Mouse (Mus musculus): ENCODE measurements around the gene Iqcn. TPM values are rescaled to one million over a fixed set of nuclear protein-coding genes. Genes with fewer than 3 reads are reported as not detected.

Iqcn gene
- polyA plus RNA-seq, 1 experiment from 2014 or later = 0.04 TPM

- Histone ChIP-seq H3K27ac (replicated peaks) (no peak overlapping the region), H3K9ac (replicated peaks) (peak overlapping the region; percentile 41; the same call in 1 of the 2 replicates), H3K36me3 (no peaks in the 10 kb centered on the region), H3K4me2 (replicated peaks) (peak overlapping the region; percentile 51), H3K27me3 (peaks cover 80% of the 10 kb centered on the region), H3K4me1 (peaks cover 21% of the 10 kb centered on the region), H3K4me3 (peak overlapping the region; percentile 27), H3K9me3 (no peaks in the 10 kb centered on the region)
- peak; percentile 25; the same call in 1 of the 2 replicates for ATAC-seq (ENCODE audit: low FRiP score, low read depth)
- 2% methylated on average over 38 of the region's 38 CpGs for WGBS
Observed at GRCm38 (mm10) chr8:70742981-70743655, 39.9 kb downstream of the Iqcn start.

GRCm38 (mm10) chr8:70743656-70744590 lies 40.7 kb downstream of the Iqcn start:
- Histone ChIP-seq H3K9ac (replicated peaks) (peak overlapping the region; percentile 41; the same call in 1 of the 2 replicates), H3K4me1 (peaks cover 21% of the 10 kb centered on the region), H3K9me3 (no peaks in the 10 kb centered on the region), H3K36me3 (no peaks in the 10 kb centered on the region), H3K4me2 (replicated peaks) (peak overlapping the region; percentile 51), H3K27ac (replicated peaks) (no peak overlapping the region), H3K27me3 (peaks cover 84% of the 10 kb centered on the region), H3K4me3 (peak overlapping the region; percentile 27)
- WGBS = 3% methylated on average over 48 of the region's 48 CpGs
- peak; percentile 27; the same call in 1 of the 2 replicates for ATAC-seq (ENCODE audit: low FRiP score, low read depth)

GRCm38 (mm10) chr8:70744806-70745205 lies 41.5 kb downstream of the Iqcn start:
- Histone ChIP-seq H3K27ac (replicated peaks) (no peak overlapping the region), H3K27me3 (peaks cover 92% of the 10 kb centered on the region), H3K4me3 (no peak overlapping the region), H3K9me3 (no peaks in the 10 kb centered on the region), H3K9ac (replicated peaks) (no peak overlapping the region), H3K4me2 (replicated peaks) (no peak overlapping the region), H3K36me3 (no peaks in the 10 kb centered on the region), H3K4me1 (peaks cover 21% of the 10 kb centered on the region)
- WGBS = 59% methylated on average over 11 of the region's 11 CpGs
- ATAC-seq (ENCODE audit: low FRiP score, low read depth) = no peak

- Histone ChIP-seq H3K27me3 (peaks cover 96% of the 10 kb centered on the region), H3K27ac (replicated peaks) (no peak overlapping the region)
Observed at GRCm38 (mm10) chr8:70745691-70746220, 42.5 kb downstream of the Iqcn start.

GRCm38 (mm10) chr8:70746676-70747075 lies 43.4 kb downstream of the Iqcn start:
- ATAC-seq (ENCODE audit: low FRiP score, low read depth) = no peak
- Histone ChIP-seq H3K27ac (replicated peaks) (no peak overlapping the region), H3K27me3 (peaks cover 87% of the 10 kb centered on the region), H3K4me2 (replicated peaks) (no peak overlapping the region), H3K9ac (replicated peaks) (no peak overlapping the region), H3K4me1 (peaks cover 21% of the 10 kb centered on the region), H3K36me3 (no peaks in the 10 kb centered on the region), H3K4me3 (no peak overlapping the region), H3K9me3 (no peaks in the 10 kb centered on the region)
- 77% methylated on average over 9 of the region's 9 CpGs for WGBS

More at GRCm38 (mm10) chr8:70745691-70746220, 42.5 kb downstream of the Iqcn start:
- Histone ChIP-seq H3K9ac (replicated peaks) (no peak overlapping the region), H3K4me2 (replicated peaks) (no peak overlapping the region), H3K4me1 (peaks cover 21% of the 10 kb centered on the region), H3K9me3 (no peaks in the 10 kb centered on the region), H3K36me3 (no peaks in the 10 kb centered on the region), H3K4me3 (no peak overlapping the region)
- WGBS = 57% methylated on average over 19 of the region's 19 CpGs
- no peak for ATAC-seq (ENCODE audit: low FRiP score, low read depth)

- no peak overlapping the region for H3K4me2 ChIP-seq (replicated peaks)
- peaks cover 81% of the 10 kb centered on the region for H3K27me3 ChIP-seq
- no peak for ATAC-seq (ENCODE audit: low FRiP score, low read depth)
- no peak overlapping the region for H3K9ac ChIP-seq (replicated peaks)
- H3K27ac ChIP-seq (replicated peaks) = no peak overlapping the region
- no peak overlapping the region for H3K4me3 ChIP-seq
- WGBS = 85% methylated on average over 18 of the region's 18 CpGs
- H3K4me1 ChIP-seq = peaks cover 16% of the 10 kb centered on the region
- no peaks in the 10 kb centered on the region for H3K36me3 ChIP-seq
- H3K9me3 ChIP-seq = no peaks in the 10 kb centered on the region
Observed at GRCm38 (mm10) chr8:70747211-70747890, 44.1 kb downstream of the Iqcn start.

- H3K4me1 ChIP-seq = peaks cover 9% of the 10 kb centered on the region
- no peaks in the 10 kb centered on the region for H3K9me3 ChIP-seq
- 90% methylated on average over 23 of the region's 23 CpGs for WGBS
- H3K36me3 ChIP-seq = no peaks in the 10 kb centered on the region
- ATAC-seq (ENCODE audit: low FRiP score, low read depth) = no peak
- H3K27me3 ChIP-seq = peaks cover 70% of the 10 kb centered on the region
- H3K9ac ChIP-seq (replicated peaks) = no peak overlapping the region
- H3K4me2 ChIP-seq (replicated peaks) = no peak overlapping the region
- no peak overlapping the region for H3K27ac ChIP-seq (replicated peaks)
- H3K4me3 ChIP-seq = no peak overlapping the region
Observed at GRCm38 (mm10) chr8:70748246-70749096, 45.2 kb downstream of the Iqcn start.

GRCm38 (mm10) chr8:70749097-70749674 lies 45.9 kb downstream of the Iqcn start:
- Histone ChIP-seq H3K9ac (replicated peaks) (no peak overlapping the region), H3K36me3 (no peaks in the 10 kb centered on the region), H3K4me1 (peaks cover 2% of the 10 kb centered on the region), H3K27ac (replicated peaks) (no peak overlapping the region), H3K27me3 (peaks cover 62% of the 10 kb centered on the region), H3K4me2 (replicated peaks) (no peak overlapping the region), H3K9me3 (no peaks in the 10 kb centered on the region), H3K4me3 (no peak overlapping the region)
- 82% methylated on average over 19 of the region's 19 CpGs for WGBS
- no peak for ATAC-seq (ENCODE audit: low FRiP score, low read depth)

GRCm38 (mm10) chr8:70750128-70750680 lies 46.9 kb downstream of the Iqcn start:
- H3K4me2 ChIP-seq (replicated peaks) = no peak overlapping the region
- no peak for ATAC-seq (ENCODE audit: low FRiP score, low read depth)
- H3K9ac ChIP-seq (replicated peaks) = no peak overlapping the region
- H3K4me3 ChIP-seq = no peak overlapping the region
- no peak overlapping the region for H3K27ac ChIP-seq (replicated peaks)
- WGBS = 84% methylated on average over 13 of the region's 13 CpGs
- no peaks in the 10 kb centered on the region for H3K36me3 ChIP-seq
- H3K27me3 ChIP-seq = peaks cover 54% of the 10 kb centered on the region
- H3K4me1 ChIP-seq = peaks cover 4% of the 10 kb centered on the region
- H3K9me3 ChIP-seq = no peaks in the 10 kb centered on the region

GRCm38 (mm10) chr8:70752000-70752764 lies 48.9 kb downstream of the Iqcn start:
- no peak overlapping the region for H3K4me3 ChIP-seq
- no peak overlapping the region for H3K9ac ChIP-seq (replicated peaks)
- H3K4me2 ChIP-seq (replicated peaks) = no peak overlapping the region
- no peak overlapping the region for H3K27ac ChIP-seq (replicated peaks)
- H3K27me3 ChIP-seq = peaks cover 39% of the 10 kb centered on the region
- 44% methylated on average over 11 of the region's 11 CpGs for WGBS
- H3K9me3 ChIP-seq = no peaks in the 10 kb centered on the region
- ATAC-seq (ENCODE audit: low FRiP score, low read depth) = no peak
- peaks cover 12% of the 10 kb centered on the region for H3K4me1 ChIP-seq
- peaks cover 11% of the 10 kb centered on the region for H3K36me3 ChIP-seq
